Mouse (Mus musculus) kidney, postnatal 25 days (tissue): Measurements from ENCODE around the gene Rbm47.

ENCODE experiments used
- DNase-seq, 2 experiments: peaks; one replicate each; pipeline ENCODE4 v3.0.0; 2021; ENCODE audit warnings: mixed read lengths in 2 of 2

Rbm47 gene

GRCm38 (mm10) chr5:66062046-66062929 lies 110.6 kb downstream of the Rbm47 start:
- peak; percentile 61 to 89 for DNase-seq

- DNase-seq, result no peak
Observed at GRCm38 (mm10) chr5:66061667-66062045, 111.3 kb downstream of the Rbm47 start.

GRCm38 (mm10) chr5:66058844-66059243 lies 114.1 kb downstream of the Rbm47 start:
- DNase-seq, result no peak

GRCm38 (mm10) chr5:66056680-66057079 lies 116.2 kb downstream of the Rbm47 start:
- peak in 1 of 2 experiments; percentile 58 for DNase-seq

GRCm38 (mm10) chr5:66054394-66054793 lies 118.5 kb downstream of the Rbm47 start:
- peak; percentile 85 to 95 for DNase-seq

- peak; percentile 82 to 92 for DNase-seq
Observed at GRCm38 (mm10) chr5:66052777-66053548, 120.0 kb downstream of the Rbm47 start.

- DNase-seq, result peak in 1 of 2 experiments; percentile 56
Observed at GRCm38 (mm10) chr5:66050841-66051240, 122.1 kb downstream of the Rbm47 start.

- DNase-seq, result no peak
Observed at GRCm38 (mm10) chr5:66046356-66046755, 126.6 kb downstream of the Rbm47 start.

- DNase-seq, result peak; percentile 32 to 69
Observed at GRCm38 (mm10) chr5:66043897-66044296, 129.0 kb downstream of the Rbm47 start.

- DNase-seq, result no peak
Observed at GRCm38 (mm10) chr5:66042651-66043340, 130.1 kb downstream of the Rbm47 start.

- DNase-seq, result peak in 1 of 2 experiments; percentile 67
Observed at GRCm38 (mm10) chr5:66040744-66041279, 132.1 kb downstream of the Rbm47 start.

GRCm38 (mm10) chr5:66039813-66040212 lies 133.1 kb downstream of the Rbm47 start:
- no peak for DNase-seq

- DNase-seq, result no peak
Observed at GRCm38 (mm10) chr5:66037066-66037465, 135.9 kb downstream of the Rbm47 start.

GRCm38 (mm10) chr5:66036440-66037054 lies 136.4 kb downstream of the Rbm47 start:
- no peak for DNase-seq

- peak; percentile 63 to 82 for DNase-seq
Observed at GRCm38 (mm10) chr5:66034375-66035195, 138.3 kb downstream of the Rbm47 start.

GRCm38 (mm10) chr5:66032826-66033225 lies 140.1 kb downstream of the Rbm47 start:
- DNase-seq, result no peak

- DNase-seq, result no peak
Observed at GRCm38 (mm10) chr5:66031699-66032098, 141.2 kb downstream of the Rbm47 start.

- DNase-seq, result no peak
Observed at GRCm38 (mm10) chr5:66028232-66028631, 144.7 kb downstream of the Rbm47 start.

GRCm38 (mm10) chr5:66027206-66027605 lies 145.7 kb downstream of the Rbm47 start:
- no peak for DNase-seq

- no peak for DNase-seq
Observed at GRCm38 (mm10) chr5:66026796-66027195, 146.1 kb downstream of the Rbm47 start.

- DNase-seq, result no peak
Observed at GRCm38 (mm10) chr5:66015449-66015961, 157.4 kb downstream of the Rbm47 start.
